Mouse (Mus musculus): ENCODE results near the gene Cherp.

Gene Cherp

GRCm38 (mm10) chr8:72470684-72471083 lies 4.3 kb downstream of the Cherp start:
- no peak for DNase-seq (ENCODE audit: low spot score)

GRCm38 (mm10) chr8:72469984-72470383 lies 5.0 kb downstream of the Cherp start:
- no peak for DNase-seq (ENCODE audit: low spot score)

GRCm38 (mm10) chr8:72469243-72469642 lies 5.8 kb downstream of the Cherp start:
- no peak for DNase-seq (ENCODE audit: low spot score)

- no peak for DNase-seq (ENCODE audit: low spot score)
These were observed 10.8 kb downstream of the Cherp start for GRCm38 (mm10) chr8:72464211-72464610.

GRCm38 (mm10) chr8:72459881-72460533 lies 15.0 kb downstream of the Cherp start:
- no peak for DNase-seq (ENCODE audit: low spot score)

GRCm38 (mm10) chr8:72458457-72458856 lies 16.6 kb downstream of the Cherp start:
- no peak for DNase-seq (ENCODE audit: low spot score)

GRCm38 (mm10) chr8:72457806-72458205 lies 17.2 kb downstream of the Cherp start:
- no peak for DNase-seq (ENCODE audit: low spot score)

GRCm38 (mm10) chr8:72455317-72455716 lies 19.7 kb downstream of the Cherp start:
- DNase-seq (ENCODE audit: low spot score), result no peak

- DNase-seq (ENCODE audit: low spot score), result no peak
These were observed 21.1 kb downstream of the Cherp start for GRCm38 (mm10) chr8:72453904-72454303.

- no peak for DNase-seq (ENCODE audit: low spot score)
These were observed 23.5 kb downstream of the Cherp start for GRCm38 (mm10) chr8:72451516-72451915.

- no peak for DNase-seq (ENCODE audit: low spot score)
These were observed 30.0 kb downstream of the Cherp start for GRCm38 (mm10) chr8:72445071-72445470.

GRCm38 (mm10) chr8:72443994-72444350 lies 31.1 kb downstream of the Cherp start:
- no peak for DNase-seq (ENCODE audit: low spot score)

GRCm38 (mm10) chr8:72443338-72443993 lies 31.6 kb downstream of the Cherp start, which contains the start of the genes Calr3 and 1700030K09Rik:
Calr3 (minus strand) TSS chr8:72443870.
1700030K09Rik (plus strand) TSS chr8:72443880.
- DNase-seq (ENCODE audit: low spot score), result peak; percentile 100

GRCm38 (mm10) chr8:72438248-72439015 lies 36.6 kb downstream of the Cherp start:
- no peak for DNase-seq (ENCODE audit: low spot score)

- peak; percentile 83 for DNase-seq (ENCODE audit: low spot score)
These were observed 40.1 kb downstream of the Cherp start for GRCm38 (mm10) chr8:72434952-72435351.

GRCm38 (mm10) chr8:72429676-72430075 lies 45.4 kb downstream of the Cherp start:
- DNase-seq (ENCODE audit: low spot score), result no peak

- DNase-seq (ENCODE audit: low spot score), result no peak
These were observed 52.1 kb downstream of the Cherp start for GRCm38 (mm10) chr8:72422926-72423325.

- peak; percentile 100 for DNase-seq (ENCODE audit: low spot score)
These were observed 53.4 kb downstream of the Cherp start, which contains the start of gene Eps15l1 for GRCm38 (mm10) chr8:72421362-72422335. Eps15l1 (minus strand) TSS chr8:72421460.

- peak; percentile 40 for DNase-seq (ENCODE audit: low spot score)
These were observed 54.3 kb downstream of the Cherp start for GRCm38 (mm10) chr8:72420571-72421361.

GRCm38 (mm10) chr8:72418073-72418472 lies 57.0 kb downstream of the Cherp start:
- DNase-seq (ENCODE audit: low spot score), result no peak

- no peak for DNase-seq (ENCODE audit: low spot score)
These were observed 59.8 kb downstream of the Cherp start for GRCm38 (mm10) chr8:72415252-72415651.

Measured in adipocyte (in vitro differentiated cells).